In genomic region chr15:86086291-86086706, GRCm38 (mm10) we compare ENCODE assay signal across 8 mouse cellular contexts. TPM values are rescaled to one million over a fixed set of nuclear protein-coding genes. Genes with fewer than 3 reads are reported as not detected.
DNase-seq lines count a peak whose midpoint lies in the region; ATAC-seq lines count a peak whose summit lies in the region.

No protein-coding gene starts in this region.

- ATAC-seq in cerebellum, adult (ENCODE audit: insufficient number of reproducible peaks, low FRiP score, low TSS enrichment), result no peak
- 0 out of 2 replicates have a peak, but pooled peaks have one; percentile 5 for ATAC-seq in intestine, embryonic 16.5 days
- peak; percentile 16; the same call in 1 of the 2 replicates for ATAC-seq in limb, embryonic 13.5 days (ENCODE audit: low FRiP score, low read depth)
- ATAC-seq in stomach, embryonic 15.5 days (ENCODE audit: insufficient read depth, low FRiP score, low read depth), result no peak; the same call in 1 of the 2 replicates
- no peak for ATAC-seq in inflammation-experienced regulatory T-cells, adult 6 months

- DNase-seq in cerebellum, adult 11-12 months, result peak; percentile 60
- DNase-seq in ovary, postnatal 36 days (ENCODE audit: low spot score), result peak; percentile 38
- DNase-seq in ovary, adult 18-20 months (ENCODE audit: low spot score), result no peak

- no peaks in the 10 kb centered on the region for H3K9me3 ChIP-seq in intestine, embryonic 16.5 days (ENCODE audit: control insufficient read depth, low read length)
- no peaks in the 10 kb centered on the region for H3K9me3 ChIP-seq in limb, embryonic 13.5 days
- no peaks in the 10 kb centered on the region for H3K9me3 ChIP-seq in stomach, embryonic 15.5 days

- H3K27ac ChIP-seq in intestine, embryonic 16.5 days (ENCODE audit: low read length), result peak overlapping the region; percentile 55
- peak overlapping the region; percentile 82 for H3K27ac ChIP-seq in limb, embryonic 13.5 days
- H3K27ac ChIP-seq in stomach, embryonic 15.5 days, result peak overlapping the region; percentile 79

- peak overlapping the region; percentile 27; the same call in 1 of the 2 replicates for H3K9ac ChIP-seq in intestine, embryonic 16.5 days (ENCODE audit: low read depth, low read length)
- H3K9ac ChIP-seq in limb, embryonic 13.5 days, result no peak overlapping the region
- H3K9ac ChIP-seq in stomach, embryonic 15.5 days, result no peak overlapping the region

- no peak overlapping the region for H3K4me3 ChIP-seq in intestine, embryonic 16.5 days (ENCODE audit: low read length)
- no peak overlapping the region for H3K4me3 ChIP-seq in limb, embryonic 13.5 days
- no peak overlapping the region for H3K4me3 ChIP-seq in stomach, embryonic 15.5 days (replicated peaks)

- H3K27me3 ChIP-seq in intestine, embryonic 16.5 days (replicated peaks; ENCODE audit: control insufficient read depth, insufficient read depth, low read length), result no peaks in the 10 kb centered on the region
- no peaks in the 10 kb centered on the region for H3K27me3 ChIP-seq in limb, embryonic 13.5 days
- H3K27me3 ChIP-seq in stomach, embryonic 15.5 days (replicated peaks), result no peaks in the 10 kb centered on the region

- 69% methylated on average over 8 of the region's 8 CpGs for WGBS in intestine, embryonic 16.5 days
- WGBS in limb, embryonic 13.5 days, result 53% methylated on average over 8 of the region's 8 CpGs
- WGBS in stomach, embryonic 15.5 days, result 65% methylated on average over 8 of the region's 8 CpGs

- H3K4me2 ChIP-seq in intestine, embryonic 16.5 days (ENCODE audit: low read depth, low read length), result no peak overlapping the region
- peak overlapping the region; percentile 30; the same call in 1 of the 2 replicates for H3K4me2 ChIP-seq in limb, embryonic 13.5 days (replicated peaks)
- peak overlapping the region; percentile 33 for H3K4me2 ChIP-seq in stomach, embryonic 15.5 days

- no peaks in the 10 kb centered on the region for H3K36me3 ChIP-seq in intestine, embryonic 16.5 days (ENCODE audit: control insufficient read depth, insufficient read depth, low read length)
- 0 out of 2 replicates have a peak, but pooled peaks cover 4% of the 10 kb centered on the region for H3K36me3 ChIP-seq in limb, embryonic 13.5 days
- H3K36me3 ChIP-seq in stomach, embryonic 15.5 days, result no peaks in the 10 kb centered on the region

- H3K4me1 ChIP-seq in intestine, embryonic 16.5 days (ENCODE audit: control insufficient read depth, insufficient read depth, low read length), result peaks cover 78% of the 10 kb centered on the region
- H3K4me1 ChIP-seq in limb, embryonic 13.5 days, result peaks cover 72% of the 10 kb centered on the region
- H3K4me1 ChIP-seq in stomach, embryonic 15.5 days, result peaks cover 84% of the 10 kb centered on the region

RNA-seq across cellular contexts. Expression of gene Gramd4, which starts 28.8 kb away (rescaled TPM):
- 9.1 and 9.5 TPM in 2 replicates for polyA plus RNA-seq in intestine, embryonic 16.5 days (2015; fragmentation: Nextera tagmentation; extraction: Ambion mirVana)
- polyA plus RNA-seq in limb, embryonic 13.5 days (2015; fragmentation: Nextera tagmentation; extraction: Ambion mirVana), result 15.0 and 15.3 TPM in 2 replicates
- polyA plus RNA-seq in stomach, embryonic 15.5 days (2015; fragmentation: Nextera tagmentation; extraction: Ambion mirVana), result 13.8 and 15.2 TPM in 2 replicates
- polyA plus RNA-seq in inflammation-experienced regulatory T-cells, adult 6 months (2017; shearing (Covaris generic)), result 10 to 100 TPM; 13.4 to 26.0 (median 22.9) TPM

RNA-seq across cellular contexts. Expression of gene Celsr1, which starts 52.7 kb away (rescaled TPM):
- 0.51 and 0.70 TPM in 2 replicates for polyA plus RNA-seq in intestine, embryonic 16.5 days (2015; fragmentation: Nextera tagmentation; extraction: Ambion mirVana)
- 2.0 TPM in 2 replicates for polyA plus RNA-seq in limb, embryonic 13.5 days (2015; fragmentation: Nextera tagmentation; extraction: Ambion mirVana)
- 3.1 and 3.2 TPM in 2 replicates for polyA plus RNA-seq in stomach, embryonic 15.5 days (2015; fragmentation: Nextera tagmentation; extraction: Ambion mirVana)
- polyA plus RNA-seq in inflammation-experienced regulatory T-cells, adult 6 months (2017; shearing (Covaris generic)), result 1 to 10 TPM; 4.4 to 5.0 (median 4.7) TPM

Comparison
In these comparisons a context has a peak if more than half of its experiments do, and no peak if none do; other contexts are left out.
1. ATAC-seq: peak in intestine, embryonic 16.5 days (single experiment) and limb, embryonic 13.5 days (single experiment); none in cerebellum, adult (single experiment), stomach, embryonic 15.5 days (single experiment) and inflammation-experienced regulatory T-cells, adult 6 months (single experiment).
2. Peak in every context shown above with its lines, with median percentiles within 50 percentile points of each other: H3K27ac ChIP-seq.